Mouse (Mus musculus): ENCODE measurements around the gene Hdac1. TPM values are rescaled to one million over a fixed set of nuclear protein-coding genes. Genes with fewer than 3 reads are reported as not detected.
A peak's percentile ranks its signal among the peaks of the same experiment; 100 is the strongest.
"Not testable (repeated sequence)": the region's sequence is repeated elsewhere in the genome, so short reads cannot be mapped to it uniquely, and the experiment has no call there.

Hdac1 gene
- polyA plus RNA-seq, 1 experiment = 123 TPM

- Histone ChIP-seq H3K4me3 (ENCODE audit: control insufficient read depth, low read depth, low read length) (no peak overlapping the region), H3K27ac (ENCODE audit: control insufficient read depth, insufficient read depth, low read depth, low read length) (no peak overlapping the region), H3K4me1 (ENCODE audit: control insufficient read depth, insufficient read depth, low read length) (peaks cover 14% of the 10 kb centered on the region), H3K27me3 (ENCODE audit: control insufficient read depth, insufficient read depth, low read length) (no peaks in the 10 kb centered on the region), H3K36me3 (ENCODE audit: control insufficient read depth, insufficient read depth, low read length) (no peaks in the 10 kb centered on the region)
- TF ChIP-seq POLR2A (IDR thresholded peaks at IDR 0.05; ENCODE audit: control insufficient read depth, low read depth, low read length) = no peak
- TF ChIP-seq CTCF (IDR thresholded peaks at IDR 0.05; ENCODE audit: control insufficient read depth, insufficient read depth, insufficient replicate concordance, low read depth, low read length) = no peak
These were observed 15.9 kb upstream of the Hdac1 start for GRCm38 (mm10) chr4:129558321-129558955.

GRCm38 (mm10) chr4:129557256-129557808 lies 14.8 kb upstream of the Hdac1 start:
- H3K4me3 ChIP-seq (ENCODE audit: control insufficient read depth, low read depth, low read length) = no peak overlapping the region
- no peak for TF ChIP-seq CTCF (IDR thresholded peaks at IDR 0.05; ENCODE audit: control insufficient read depth, insufficient read depth, insufficient replicate concordance, low read depth, low read length)
- no peak for TF ChIP-seq POLR2A (IDR thresholded peaks at IDR 0.05; ENCODE audit: control insufficient read depth, low read depth, low read length)
- no peak overlapping the region for H3K27ac ChIP-seq (ENCODE audit: control insufficient read depth, insufficient read depth, low read depth, low read length)
- H3K27me3 ChIP-seq (ENCODE audit: control insufficient read depth, insufficient read depth, low read length) = no peaks in the 10 kb centered on the region
- peaks cover 14% of the 10 kb centered on the region for H3K4me1 ChIP-seq (ENCODE audit: control insufficient read depth, insufficient read depth, low read length)
- H3K36me3 ChIP-seq (ENCODE audit: control insufficient read depth, insufficient read depth, low read length) = no peaks in the 10 kb centered on the region

GRCm38 (mm10) chr4:129556532-129557223 lies 14.2 kb upstream of the Hdac1 start:
- H3K36me3 ChIP-seq (ENCODE audit: control insufficient read depth, insufficient read depth, low read length) = no peaks in the 10 kb centered on the region
- H3K4me3 ChIP-seq (ENCODE audit: control insufficient read depth, low read depth, low read length) = peak overlapping the region; percentile 73
- no peaks in the 10 kb centered on the region for H3K27me3 ChIP-seq (ENCODE audit: control insufficient read depth, insufficient read depth, low read length)
- TF ChIP-seq POLR2A (IDR thresholded peaks at IDR 0.05; ENCODE audit: control insufficient read depth, low read depth, low read length) (peak; percentile 50; the same call in 1 of the 2 replicates), CTCF (IDR thresholded peaks at IDR 0.05; ENCODE audit: control insufficient read depth, insufficient read depth, insufficient replicate concordance, low read depth, low read length) (no peak)
- H3K27ac ChIP-seq (ENCODE audit: control insufficient read depth, insufficient read depth, low read depth, low read length) = peak overlapping the region; percentile 41
- H3K4me1 ChIP-seq (ENCODE audit: control insufficient read depth, insufficient read depth, low read length) = peaks cover 14% of the 10 kb centered on the region

DNA sequence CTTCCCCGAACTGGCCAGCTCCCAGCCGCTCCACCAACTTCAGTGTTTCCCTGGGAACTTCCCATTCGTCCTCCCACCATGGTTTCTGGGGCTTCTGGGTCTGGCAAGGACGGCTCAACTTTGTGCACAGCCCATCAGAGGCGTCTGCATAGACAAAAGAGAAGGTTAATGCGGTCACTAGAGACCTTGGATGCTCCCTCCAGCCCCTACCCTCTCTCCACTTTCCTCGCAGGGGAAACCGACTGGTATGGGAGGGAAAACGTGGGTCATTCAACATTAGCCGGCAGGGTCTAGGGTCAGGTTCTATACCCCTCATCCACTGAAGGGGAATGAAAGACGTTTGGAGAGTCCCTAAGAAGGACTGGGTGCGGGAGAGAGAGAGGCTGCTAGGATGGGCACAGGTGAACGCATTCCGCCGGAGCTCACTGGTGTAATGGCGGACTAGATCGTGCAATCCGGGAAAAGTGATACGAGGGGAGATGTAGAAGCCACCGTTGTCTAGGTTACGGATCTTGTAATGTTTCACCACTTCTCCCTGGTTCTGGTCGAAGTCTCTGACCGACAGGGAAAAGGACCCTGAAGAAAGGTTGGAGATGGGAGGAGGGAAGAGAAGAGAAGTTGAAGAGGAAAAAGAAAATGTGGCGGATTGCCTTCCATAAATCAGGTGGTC lies 13.5 kb upstream of the Hdac1 start:
- Histone ChIP-seq H3K36me3 (ENCODE audit: control insufficient read depth, insufficient read depth, low read length) (no peaks in the 10 kb centered on the region), H3K4me3 (ENCODE audit: control insufficient read depth, low read depth, low read length) (peak overlapping the region; percentile 53), H3K27me3 (ENCODE audit: control insufficient read depth, insufficient read depth, low read length) (no peaks in the 10 kb centered on the region), H3K27ac (ENCODE audit: control insufficient read depth, insufficient read depth, low read depth, low read length) (peak overlapping the region; percentile 60; the same call in 1 of the 2 replicates), H3K4me1 (ENCODE audit: control insufficient read depth, insufficient read depth, low read length) (peaks cover 14% of the 10 kb centered on the region)
- TF ChIP-seq POLR2A (IDR thresholded peaks at IDR 0.05; ENCODE audit: control insufficient read depth, low read depth, low read length) (no peak), CTCF (IDR thresholded peaks at IDR 0.05; ENCODE audit: control insufficient read depth, insufficient read depth, insufficient replicate concordance, low read depth, low read length) (no peak)

DNA sequence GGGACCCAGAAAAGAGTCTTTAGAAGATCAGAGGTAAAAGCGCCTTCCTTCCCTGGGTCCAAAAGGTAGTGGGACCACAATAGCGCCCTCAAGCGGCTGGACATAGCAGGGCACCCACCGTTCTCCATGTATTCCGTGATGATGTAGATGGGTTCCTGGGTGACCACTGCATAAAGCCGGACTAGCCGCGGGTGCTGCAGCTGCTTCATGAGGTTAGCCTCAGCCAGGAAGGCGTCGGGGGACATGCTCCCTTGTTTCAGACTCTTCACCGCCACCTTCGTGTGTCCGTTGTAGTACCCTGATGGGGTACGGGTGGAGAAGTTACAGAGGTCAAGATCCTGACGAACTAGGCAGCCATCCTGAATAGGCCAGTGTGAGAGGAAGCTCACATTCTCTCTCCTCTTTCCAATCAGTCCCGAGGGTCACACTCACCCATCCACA lies 12.9 kb upstream of the Hdac1 start:
- peaks cover 14% of the 10 kb centered on the region for H3K4me1 ChIP-seq (ENCODE audit: control insufficient read depth, insufficient read depth, low read length)
- no peaks in the 10 kb centered on the region for H3K36me3 ChIP-seq (ENCODE audit: control insufficient read depth, insufficient read depth, low read length)
- TF ChIP-seq POLR2A (IDR thresholded peaks at IDR 0.05; ENCODE audit: control insufficient read depth, low read depth, low read length) = no peak
- TF ChIP-seq CTCF (IDR thresholded peaks at IDR 0.05; ENCODE audit: control insufficient read depth, insufficient read depth, insufficient replicate concordance, low read depth, low read length) = peak; percentile 94; the same call in 1 of the 2 replicates
- no peaks in the 10 kb centered on the region for H3K27me3 ChIP-seq (ENCODE audit: control insufficient read depth, insufficient read depth, low read length)
- peak overlapping the region; percentile 53 for H3K4me3 ChIP-seq (ENCODE audit: control insufficient read depth, low read depth, low read length)
- no peak overlapping the region for H3K27ac ChIP-seq (ENCODE audit: control insufficient read depth, insufficient read depth, low read depth, low read length)

GRCm38 (mm10) chr4:129554512-129554911 lies 12.0 kb upstream of the Hdac1 start:
- H3K27ac ChIP-seq (ENCODE audit: control insufficient read depth, insufficient read depth, low read depth, low read length); H3K4me3 ChIP-seq (ENCODE audit: control insufficient read depth, low read depth, low read length); H3K27me3 ChIP-seq (ENCODE audit: control insufficient read depth, insufficient read depth, low read length); H3K36me3 ChIP-seq (ENCODE audit: control insufficient read depth, insufficient read depth, low read length): not testable (repeated sequence)
- H3K4me1 ChIP-seq (ENCODE audit: control insufficient read depth, insufficient read depth, low read length) = peaks cover 14% of the 10 kb centered on the region

DNA sequence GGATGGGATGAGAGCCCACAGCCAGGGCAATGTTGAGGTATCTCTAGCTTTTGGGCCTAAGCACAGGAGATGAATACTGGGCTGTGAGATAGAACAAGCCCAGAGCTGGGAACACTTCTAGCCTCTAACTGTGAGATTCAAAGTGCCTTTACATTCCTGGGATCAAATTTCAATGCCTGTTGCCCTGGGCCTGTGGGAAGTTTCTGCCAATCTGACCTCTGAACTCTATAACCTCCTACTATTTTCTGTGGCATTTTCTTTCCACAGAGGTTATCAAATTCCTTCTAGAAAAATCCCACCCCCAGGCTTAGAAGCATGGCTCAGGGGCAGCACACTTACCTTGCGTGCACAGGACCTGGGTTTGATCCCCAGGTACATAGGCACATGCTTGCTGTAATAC lies 7.8 kb upstream of the Hdac1 start:
- no peak overlapping the region for H3K27ac ChIP-seq (ENCODE audit: control insufficient read depth, insufficient read depth, low read depth, low read length)
- TF ChIP-seq POLR2A (IDR thresholded peaks at IDR 0.05; ENCODE audit: control insufficient read depth, low read depth, low read length) = no peak
- no peak for TF ChIP-seq CTCF (IDR thresholded peaks at IDR 0.05; ENCODE audit: control insufficient read depth, insufficient read depth, insufficient replicate concordance, low read depth, low read length)
- no peaks in the 10 kb centered on the region for H3K36me3 ChIP-seq (ENCODE audit: control insufficient read depth, insufficient read depth, low read length)

More for the DNA sequence above, 7.8 kb upstream of the Hdac1 start:
- Histone ChIP-seq H3K27me3 (ENCODE audit: control insufficient read depth, insufficient read depth, low read length) (no peaks in the 10 kb centered on the region), H3K4me3 (ENCODE audit: control insufficient read depth, low read depth, low read length) (no peak overlapping the region), H3K4me1 (ENCODE audit: control insufficient read depth, insufficient read depth, low read length) (peaks cover under 1% of the 10 kb centered on the region; the same call in 1 of the 2 replicates)
